Mouse (Mus musculus) small intestine, adult 2 months (tissue): ENCODE results near the gene Atp7b.

ENCODE experiments used
- CTCF ChIP-seq: fragments of 200-500 bp; IDR thresholded peaks from 2 replicates; pipeline ENCODE4 v1.5.1; 2012; ENCODE audit warnings: low read depth, mild to moderate bottlenecking, control low read depth, inconsistent platforms, low read length, moderate library complexity, mixed read lengths; ENCODE audit not compliant: insufficient replicate concordance, insufficient read length; ENCODE audit errors: extremely low read depth
- POLR2A ChIP-seq: fragments of 200-500 bp; IDR thresholded peaks from 2 replicates; pipeline ENCODE4 v1.6.1; 2012; ENCODE audit warnings: low read depth, mild to moderate bottlenecking, control low read depth, inconsistent platforms, low read length, moderate library complexity

GRCm38 (mm10) chr8:21956336-21956735, 103.8 kb downstream of the Atp7b start:
- no peak for TF ChIP-seq POLR2A
- no peak for TF ChIP-seq CTCF
